Mouse (Mus musculus): ENCODE data around the gene Inpp4b.

DNA sequence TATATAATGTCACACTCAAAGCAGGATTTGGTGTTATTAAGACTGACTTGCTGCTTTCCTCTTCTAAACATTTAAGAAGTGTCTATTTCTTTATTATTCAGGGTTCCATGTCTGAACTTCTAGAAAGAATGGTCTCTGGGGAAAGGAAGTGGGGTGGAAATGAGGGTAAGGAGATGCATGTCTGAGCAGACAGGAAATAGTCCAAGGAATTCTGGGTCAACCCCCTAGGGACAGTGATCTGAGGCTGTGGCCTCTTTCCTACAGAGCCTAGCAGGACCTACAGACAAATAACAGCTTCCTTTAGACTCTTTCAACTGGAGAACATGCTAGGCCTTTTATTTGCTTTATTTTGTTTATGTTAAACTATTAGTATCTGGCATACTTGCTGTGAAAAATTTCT lies 546.5 kb downstream of the Inpp4b start:
- TF ChIP-seq POLR2A (IDR thresholded peaks at IDR 0.05; ENCODE audit: low read depth, low read length), result no peak
- no peak for TF ChIP-seq CTCF (IDR thresholded peaks at IDR 0.05; ENCODE audit: extremely low read depth, insufficient read length, insufficient replicate concordance, low read depth, low read length)

Measured in small intestine, adult 2 months (tissue).